Mouse (Mus musculus) kidney, adult 8-10 months (tissue): Measurements from ENCODE around the gene Kat2a.
"Not testable (repeated sequence)": the region's sequence is repeated elsewhere in the genome, so short reads cannot be mapped to it uniquely, and the experiment has no call there.

Experiments
- DNase-seq, 2 experiments: peaks; one replicate each; pipeline ENCODE4 v3.0.0; 2022

Gene Kat2a

DNA sequence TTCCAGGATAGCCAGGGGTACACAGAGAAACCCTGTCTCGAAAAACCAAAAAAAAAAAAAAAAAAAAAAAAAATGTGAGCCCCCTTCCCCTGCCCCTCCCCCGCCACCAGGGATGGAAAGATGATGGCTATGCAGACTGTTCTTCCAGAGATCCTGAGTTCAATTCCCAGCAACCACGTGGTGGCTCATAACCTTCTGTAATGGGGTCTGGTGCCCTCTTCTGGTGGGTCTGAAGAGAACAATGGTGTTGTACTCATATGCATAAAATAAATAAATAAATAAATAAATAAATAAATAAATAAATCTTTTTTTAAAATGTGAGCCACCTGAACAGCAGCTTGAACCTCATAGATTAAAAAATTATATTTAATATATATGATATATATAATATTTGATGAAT, 56.7 kb downstream of the Kat2a start:
- not testable (repeated sequence) for DNase-seq
